Comparison of ENCODE assay signal across 8 mouse cellular contexts in genomic region chr11:21369248-21370016, GRCm38 (mm10). TPM values are rescaled to one million over a fixed set of nuclear protein-coding genes. Genes with fewer than 3 reads are reported as not detected.
DNase-seq lines count a peak whose midpoint lies in the region; ATAC-seq and TF ChIP-seq lines count a peak whose summit lies in the region.

No protein-coding gene starts in this region.

- no peak for TF ChIP-seq POLR2A in bone marrow, adult 2 months (IDR thresholded peaks at IDR 0.05; ENCODE audit: borderline replicate concordance, control insufficient read depth, low read depth, low read length)

- no peak for ATAC-seq in erythroblast, adult 5-6 weeks (replicated peaks; ENCODE audit: low FRiP score, poor library complexity, severe bottlenecking)
- ATAC-seq in heart, embryonic 14.5 days (ENCODE audit: insufficient number of reproducible peaks, insufficient read depth, low FRiP score, low read depth) = no peak
- no peak for ATAC-seq in liver, embryonic 16.5 days (ENCODE audit: low read depth)
- no peak for ATAC-seq in stomach, postnatal 0 days (ENCODE audit: low FRiP score, low TSS enrichment)

- no peak for TF ChIP-seq EP300 in stomach, postnatal 0 days (optimal IDR thresholded peaks at IDR 0.05)

- H3K9ac ChIP-seq in heart, embryonic 14.5 days (ENCODE audit: low read length) = peak overlapping the region; percentile 75
- H3K9ac ChIP-seq in liver, embryonic 16.5 days (ENCODE audit: low read depth, low read length) = peak overlapping the region; percentile 5
- H3K9ac ChIP-seq in stomach, postnatal 0 days (ENCODE audit: low read length) = peak overlapping the region; percentile 87

- 18% methylated on average over 9 of the region's 9 CpGs for WGBS in bone marrow, adult 2 months
- 5% methylated on average over 9 of the region's 9 CpGs for WGBS in heart, embryonic 14.5 days
- 13% methylated on average over 9 of the region's 9 CpGs for WGBS in liver, embryonic 16.5 days (ENCODE audit: insufficient replicate concordance)
- WGBS in stomach, postnatal 0 days = 6% methylated on average over 9 of the region's 9 CpGs

- H3K27me3 ChIP-seq in erythroblast, embryonic 14.5 days (ENCODE audit: control insufficient read depth) = peaks cover 46% of the 10 kb centered on the region
- H3K27me3 ChIP-seq in heart, embryonic 14.5 days (ENCODE audit: control insufficient read depth, insufficient read depth, low read length) = no peaks in the 10 kb centered on the region
- no peaks in the 10 kb centered on the region; the same call in 1 of the 2 replicates for H3K27me3 ChIP-seq in liver, embryonic 16.5 days (ENCODE audit: control insufficient read depth, insufficient read depth, low read depth, low read length)
- H3K27me3 ChIP-seq in stomach, postnatal 0 days (ENCODE audit: control insufficient read depth, insufficient read depth, low read length) = no peaks in the 10 kb centered on the region

- H3K4me1 ChIP-seq in erythroblast, embryonic 14.5 days (ENCODE audit: control insufficient read depth) = peaks cover 19% of the 10 kb centered on the region
- no peaks in the 10 kb centered on the region; the same call in 1 of the 2 replicates for H3K4me1 ChIP-seq in bone marrow, adult 2 months (ENCODE audit: control insufficient read depth, insufficient read depth, low read length)
- H3K4me1 ChIP-seq in heart, embryonic 14.5 days (ENCODE audit: control insufficient read depth in 2 of 2, insufficient read depth in 2 of 2, low read length in 2 of 2) = peaks cover 6 to 14% of the 10 kb centered on the region in 2 experiments
- peaks cover 7% of the 10 kb centered on the region for H3K4me1 ChIP-seq in liver, embryonic 16.5 days (ENCODE audit: control insufficient read depth, low read depth, low read length)
- 0 out of 2 replicates have a peak, but pooled peaks cover 3% of the 10 kb centered on the region for H3K4me1 ChIP-seq in stomach, postnatal 0 days (replicated peaks; ENCODE audit: control insufficient read depth, insufficient read depth)

- TF ChIP-seq CTCF in bone marrow, adult 2 months (IDR thresholded peaks at IDR 0.05; ENCODE audit: control insufficient read depth, insufficient read depth, low read length) = no peak
- TF ChIP-seq CTCF in stomach, postnatal 0 days (IDR thresholded peaks at IDR 0.05; ENCODE audit: low read depth) = no peak

- H3K4me2 ChIP-seq in heart, embryonic 14.5 days (ENCODE audit: low read length) = peak overlapping the region; percentile 72
- H3K4me2 ChIP-seq in liver, embryonic 16.5 days (ENCODE audit: low read depth, low read length) = peak overlapping the region; percentile 91
- peak overlapping the region; percentile 64 for H3K4me2 ChIP-seq in stomach, postnatal 0 days (replicated peaks; ENCODE audit: low read depth)

- H3K4me3 ChIP-seq in erythroblast, embryonic 14.5 days (replicated peaks) = peak overlapping the region; percentile 76
- H3K4me3 ChIP-seq in bone marrow, adult 2 months (replicated peaks; ENCODE audit: control insufficient read depth, low read depth, low read length) = peak overlapping the region; percentile 34
- H3K4me3 ChIP-seq in heart, embryonic 14.5 days (ENCODE audit: control insufficient read depth in 1 of 2, insufficient read depth in 1 of 2, low read depth in 1 of 2, low read length in 2 of 2) = peak overlapping the region; percentile 55 to 76
- H3K4me3 ChIP-seq in liver, embryonic 16.5 days (ENCODE audit: low read depth, low read length) = peak overlapping the region; percentile 84
- peak overlapping the region; percentile 73 for H3K4me3 ChIP-seq in stomach, postnatal 0 days (ENCODE audit: low read depth, low read length)

- H3K36me3 ChIP-seq in erythroblast, embryonic 14.5 days (ENCODE audit: control insufficient read depth) = no peaks in the 10 kb centered on the region
- H3K36me3 ChIP-seq in heart, embryonic 14.5 days (ENCODE audit: control insufficient read depth, insufficient read depth, low read length) = no peaks in the 10 kb centered on the region
- H3K36me3 ChIP-seq in liver, embryonic 16.5 days (ENCODE audit: control insufficient read depth, insufficient read depth) = no peaks in the 10 kb centered on the region
- H3K36me3 ChIP-seq in stomach, postnatal 0 days (ENCODE audit: control insufficient read depth, insufficient read depth, low read length) = no peaks in the 10 kb centered on the region

- no peak overlapping the region for H3K27ac ChIP-seq in bone marrow, adult 2 months (ENCODE audit: control insufficient read depth, insufficient read depth, low read depth, low read length, poor library complexity)
- H3K27ac ChIP-seq in heart, embryonic 14.5 days (replicated peaks in 1 of 2; ENCODE audit: control insufficient read depth in 1 of 2, insufficient read depth in 1 of 2, low read depth in 2 of 2, low read length in 2 of 2) = peak overlapping the region; percentile 94 to 95
- H3K27ac ChIP-seq in liver, embryonic 16.5 days (ENCODE audit: low read length) = peak overlapping the region; percentile 89
- H3K27ac ChIP-seq in stomach, postnatal 0 days (replicated peaks) = peak overlapping the region; percentile 98

- DNase-seq in stomach, postnatal 0 days (ENCODE audit: low spot score) = no peak
- no peak for DNase-seq in urinary bladder, postnatal 14 days (ENCODE audit: low spot score)
- no peak for DNase-seq in ovary, postnatal 36 days (ENCODE audit: low spot score)

- H3K9me3 ChIP-seq in erythroblast, embryonic 14.5 days (ENCODE audit: control insufficient read depth, low read length) = no peaks in the 10 kb centered on the region
- H3K9me3 ChIP-seq in heart, embryonic 14.5 days (ENCODE audit: control insufficient read depth, low read length) = no peaks in the 10 kb centered on the region
- no peaks in the 10 kb centered on the region for H3K9me3 ChIP-seq in liver, embryonic 16.5 days (replicated peaks; ENCODE audit: control insufficient read depth, low read length)
- H3K9me3 ChIP-seq in stomach, postnatal 0 days (ENCODE audit: control insufficient read depth, low read length) = no peaks in the 10 kb centered on the region

RNA-seq across cellular contexts. Expression of gene Ugp2, which starts 1.6 kb away (rescaled TPM):
- polyA plus RNA-seq in erythroblast, embryonic 14.5 days (2012) = 0.13 and 0.44 TPM in 2 replicates
- total RNA-seq in erythroblast, adult 5-6 weeks (2015; ENCODE audit: low replicate concordance) = 25.7 and 51.9 TPM in 2 replicates
- 16.0 and 27.5 TPM in 2 replicates for total RNA-seq in erythroblast, adult 5-6 weeks (2017; ENCODE audit: low replicate concordance)
- polyA plus RNA-seq in bone marrow, adult 2 months (2011; ENCODE audit: insufficient read depth, insufficient read length, low replicate concordance, missing spikeins) = 23.7 and 30.5 TPM in 2 replicates
- 183 and 194 TPM in 2 replicates for polyA plus RNA-seq in heart, embryonic 14.5 days (2014; fragmentation: Nextera tagmentation; extraction: Ambion mirVana)
- 70.8 and 80.5 TPM in 2 replicates for polyA plus RNA-seq in liver, embryonic 16.5 days (2015; fragmentation: Nextera tagmentation; extraction: Ambion mirVana)
- polyA plus RNA-seq in stomach, postnatal 0 days (2015; fragmentation: Nextera tagmentation; extraction: Ambion mirVana) = 124 and 128 TPM in 2 replicates

Comparison
In these comparisons a context has a peak if more than half of its experiments do, and no peak if none do; other contexts are left out.
1. H3K4me3 ChIP-seq: peak in every context shown above with its lines; median percentile 84 in liver, embryonic 16.5 days; 76 in erythroblast, embryonic 14.5 days; 73 in stomach, postnatal 0 days; 66 in heart, embryonic 14.5 days; 34 in bone marrow, adult 2 months.
2. H3K9ac ChIP-seq: peak in every context shown above with its lines; median percentile 87 in stomach, postnatal 0 days; 75 in heart, embryonic 14.5 days; 5 in liver, embryonic 16.5 days.
3. RNA of gene Ugp2, which starts 1.6 kb away (polyA plus RNA-seq): 183 to 194 TPM in heart, embryonic 14.5 days, 124 to 128 TPM in stomach, postnatal 0 days, 70.8 to 80.5 TPM in liver, embryonic 16.5 days and 23.7 to 30.5 TPM in bone marrow, adult 2 months; 0.13 to 0.44 TPM in erythroblast, embryonic 14.5 days; every median in the first group is over 10 times any median in the second.
4. Peak in every context shown above with its lines, with median percentiles within 50 percentile points of each other: H3K4me2 ChIP-seq.